ENCODE assay signal across 8 mouse cellular contexts in genomic region chr1:85896781-85897700, GRCm38 (mm10). TPM values are rescaled to one million over a fixed set of nuclear protein-coding genes. Genes with fewer than 3 reads are reported as not detected.
DNase-seq lines count a peak whose midpoint lies in the region; ATAC-seq and TF ChIP-seq lines count a peak whose summit lies in the region.

No protein-coding gene starts in this region.

- H3K4me1 ChIP-seq in kidney, embryonic 15.5 days = peaks cover 77% of the 10 kb centered on the region
- peaks cover 74% of the 10 kb centered on the region for H3K4me1 ChIP-seq in heart, embryonic 13.5 days
- peaks cover 75% of the 10 kb centered on the region for H3K4me1 ChIP-seq in liver, embryonic 15.5 days (replicated peaks)

- 0 out of 2 replicates have a peak overlapping the region, but pooled peaks have one; percentile 88 for H3K4me3 ChIP-seq in kidney, embryonic 15.5 days (replicated peaks)
- H3K4me3 ChIP-seq in heart, embryonic 13.5 days = peak overlapping the region; percentile 94
- no peak overlapping the region for H3K4me3 ChIP-seq in liver, embryonic 15.5 days (replicated peaks)

- H3K27ac ChIP-seq in kidney, embryonic 15.5 days = peak overlapping the region; percentile 42; the same call in 1 of the 2 replicates
- H3K27ac ChIP-seq in heart, embryonic 13.5 days (replicated peaks) = peak overlapping the region; percentile 90
- H3K27ac ChIP-seq in liver, embryonic 15.5 days (replicated peaks) = no peak overlapping the region

- 61% methylated on average over 12 of the region's 12 CpGs for WGBS in kidney, embryonic 15.5 days
- 41% methylated on average over 12 of the region's 12 CpGs for WGBS in heart, embryonic 13.5 days
- 23% methylated on average over 12 of the region's 12 CpGs for WGBS in liver, embryonic 15.5 days (ENCODE audit: insufficient replicate concordance)

- ATAC-seq in kidney, embryonic 15.5 days (replicated peaks; ENCODE audit: low FRiP score) = no peak
- ATAC-seq in heart, embryonic 13.5 days (ENCODE audit: extremely low read depth, insufficient number of reproducible peaks, low FRiP score, low TSS enrichment) = no peak
- ATAC-seq in liver, embryonic 15.5 days (ENCODE audit: insufficient read depth) = no peak

- no peak for TF ChIP-seq CTCF in brain, embryonic 14.5 days (IDR thresholded peaks at IDR 0.05; ENCODE audit: borderline replicate concordance, extremely low read depth, insufficient read depth, insufficient read length)

- H3K4me2 ChIP-seq in kidney, embryonic 15.5 days = peak overlapping the region; percentile 83
- peak overlapping the region; percentile 86 for H3K4me2 ChIP-seq in heart, embryonic 13.5 days
- H3K4me2 ChIP-seq in liver, embryonic 15.5 days = peak overlapping the region; percentile 90

- H3K27me3 ChIP-seq in kidney, embryonic 15.5 days = no peaks in the 10 kb centered on the region
- no peaks in the 10 kb centered on the region for H3K27me3 ChIP-seq in heart, embryonic 13.5 days (replicated peaks)
- no peaks in the 10 kb centered on the region for H3K27me3 ChIP-seq in liver, embryonic 15.5 days
- no peaks in the 10 kb centered on the region for H3K27me3 ChIP-seq in splenic B cell, adult 2 months (ENCODE audit: control insufficient read depth, insufficient read depth, low read length, poor library complexity, severe bottlenecking)

- H3K36me3 ChIP-seq in kidney, embryonic 15.5 days = no peaks in the 10 kb centered on the region
- H3K36me3 ChIP-seq in heart, embryonic 13.5 days = no peaks in the 10 kb centered on the region; the same call in 1 of the 2 replicates
- H3K36me3 ChIP-seq in liver, embryonic 15.5 days (replicated peaks) = no peaks in the 10 kb centered on the region
- H3K36me3 ChIP-seq in splenic B cell, adult 2 months (ENCODE audit: control insufficient read depth, insufficient read depth, low read length, poor library complexity, severe bottlenecking) = no peaks in the 10 kb centered on the region

- no peak for DNase-seq in kidney, adult 8-10 months
- peak; percentile 39 for DNase-seq in brain, embryonic 14.5 days (ENCODE audit: low read depth)
- peak; percentile 38 for DNase-seq in splenic B cell, adult 2 months (ENCODE audit: low read depth, low spot score)
- no peak for DNase-seq in layer of hippocampus, postnatal 36 days
- no peak for DNase-seq in left cerebral cortex, postnatal 4 days

- H3K9me3 ChIP-seq in kidney, embryonic 15.5 days (replicated peaks) = no peaks in the 10 kb centered on the region
- no peaks in the 10 kb centered on the region for H3K9me3 ChIP-seq in heart, embryonic 13.5 days
- H3K9me3 ChIP-seq in liver, embryonic 15.5 days (replicated peaks) = no peaks in the 10 kb centered on the region

- TF ChIP-seq POLR2A in brain, embryonic 14.5 days (IDR thresholded peaks at IDR 0.05; ENCODE audit: borderline replicate concordance, extremely low read depth, insufficient read depth, insufficient read length, poor library complexity, severe bottlenecking) = no peak

- no peak overlapping the region for H3K9ac ChIP-seq in kidney, embryonic 15.5 days
- peak overlapping the region; percentile 95 for H3K9ac ChIP-seq in heart, embryonic 13.5 days
- no peak overlapping the region for H3K9ac ChIP-seq in liver, embryonic 15.5 days

- intact Hi-C loops in left cerebral cortex, postnatal 4 days (cut with DNase I) = no loop called here

RNA-seq across cellular contexts. Expression of gene Itm2c, which starts 3.0 kb away (rescaled TPM):
- polyA plus RNA-seq in kidney, embryonic 15.5 days (2015; fragmentation: Nextera tagmentation; extraction: Ambion mirVana) = 220 and 231 TPM in 2 replicates
- 160 and 168 TPM in 2 replicates for polyA plus RNA-seq in brain, embryonic 14.5 days (2012; rRNA removed)
- polyA plus RNA-seq in heart, embryonic 13.5 days (2015; fragmentation: Nextera tagmentation; extraction: Ambion mirVana) = 246 and 255 TPM in 2 replicates
- polyA plus RNA-seq in liver, embryonic 15.5 days (2015; fragmentation: Nextera tagmentation; extraction: Ambion mirVana) = 48.9 and 59.6 TPM in 2 replicates
- 100 to 1,000 TPM; 719 to 827 TPM for total RNA-seq in layer of hippocampus, postnatal 36 days (2021)
- 100 to 1,000 TPM; 111 to 124 TPM for total RNA-seq in left cerebral cortex, postnatal 4 days (2021)

RNA-seq across cellular contexts. Expression of gene 4933407L21Rik, which starts 31.2 kb away (rescaled TPM):
- polyA plus RNA-seq in kidney, embryonic 15.5 days (2015; fragmentation: Nextera tagmentation; extraction: Ambion mirVana) = 1.5 and 1.8 TPM in 2 replicates
- polyA plus RNA-seq in brain, embryonic 14.5 days (2012; rRNA removed) = 6.9 and 7.5 TPM in 2 replicates
- 0.19 TPM in 1 of 2 replicates, not detected in the other for polyA plus RNA-seq in heart, embryonic 13.5 days (2015; fragmentation: Nextera tagmentation; extraction: Ambion mirVana)
- polyA plus RNA-seq in liver, embryonic 15.5 days (2015; fragmentation: Nextera tagmentation; extraction: Ambion mirVana) = not detected in 2 replicates
- 1 to 10 TPM; 3.0 to 3.4 TPM for total RNA-seq in layer of hippocampus, postnatal 36 days (2021)
- total RNA-seq in left cerebral cortex, postnatal 4 days (2021) = 1 to 10 TPM; 6.1 to 7.2 TPM

Comparison
In these comparisons a context has a peak if more than half of its experiments do, and no peak if none do; other contexts are left out.
1. DNase-seq: peak in brain, embryonic 14.5 days (single experiment) and splenic B cell, adult 2 months (single experiment); none in kidney, adult 8-10 months (0 of 2), layer of hippocampus, postnatal 36 days (0 of 2) and left cerebral cortex, postnatal 4 days (single experiment).
2. Peak in every context shown above with its lines, with median percentiles within 50 percentile points of each other: H3K4me2 ChIP-seq.